Mouse (Mus musculus): ENCODE results near the gene Ndufa7.
"Not testable (repeated sequence)": the region's sequence is repeated elsewhere in the genome, so short reads cannot be mapped to it uniquely, and the experiment has no call there.

Ndufa7 gene

GRCm38 (mm10) chr17:33884320-33884719 is 59.9 kb downstream of the Ndufa7 start:
- DNase-seq, result not testable (repeated sequence)

GRCm38 (mm10) chr17:33887802-33888201 is 63.4 kb downstream of the Ndufa7 start:
- DNase-seq, result not testable (repeated sequence)

All from thymus, postnatal 25 days (tissue).